Mouse (Mus musculus): ENCODE measurements around the gene 4921539E11Rik. TPM values are rescaled to one million over a fixed set of nuclear protein-coding genes. Genes with fewer than 3 reads are reported as not detected.

4921539E11Rik gene
- polyA plus RNA-seq, 1 experiment from 2014 or later, result not detected

DNA sequence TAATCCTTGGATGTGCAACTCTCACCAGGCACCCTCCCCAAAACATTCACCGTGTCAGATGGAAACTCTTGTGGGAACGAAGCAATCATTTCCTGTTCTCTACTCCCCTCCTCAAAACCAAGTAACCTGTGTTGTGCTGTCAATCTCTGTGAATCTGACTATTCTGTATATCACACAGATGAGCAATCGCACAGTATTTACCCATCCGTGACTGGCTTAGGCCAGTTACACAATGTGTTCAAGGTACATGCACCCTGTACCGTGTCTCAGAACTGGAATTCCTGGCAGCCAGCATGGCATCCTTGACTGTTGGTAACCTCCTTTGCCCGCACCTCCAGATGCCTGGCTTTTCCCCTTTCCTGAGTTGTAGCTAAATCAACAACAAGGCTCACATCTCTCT, 74.6 kb downstream of the 4921539E11Rik start:
- Histone ChIP-seq H3K4me3 (ENCODE audit: low read length) (no peak overlapping the region), H3K36me3 (ENCODE audit: control insufficient read depth, insufficient read depth, low read length) (no peaks in the 10 kb centered on the region), H3K27ac (ENCODE audit: low read depth, low read length) (no peak overlapping the region), H3K27me3 (replicated peaks; ENCODE audit: control insufficient read depth, insufficient read depth, low read length) (no peaks in the 10 kb centered on the region), H3K4me2 (ENCODE audit: low read length) (no peak overlapping the region), H3K4me1 (ENCODE audit: control insufficient read depth, insufficient read depth, low read depth, low read length) (peaks cover 13% of the 10 kb centered on the region), H3K9ac (ENCODE audit: low read depth, low read length) (no peak overlapping the region), H3K9me3 (ENCODE audit: control insufficient read depth, low read length) (no peaks in the 10 kb centered on the region)
- no peak for ATAC-seq
- WGBS, result 84% methylated on average over 6 of the region's 6 CpGs

DNA sequence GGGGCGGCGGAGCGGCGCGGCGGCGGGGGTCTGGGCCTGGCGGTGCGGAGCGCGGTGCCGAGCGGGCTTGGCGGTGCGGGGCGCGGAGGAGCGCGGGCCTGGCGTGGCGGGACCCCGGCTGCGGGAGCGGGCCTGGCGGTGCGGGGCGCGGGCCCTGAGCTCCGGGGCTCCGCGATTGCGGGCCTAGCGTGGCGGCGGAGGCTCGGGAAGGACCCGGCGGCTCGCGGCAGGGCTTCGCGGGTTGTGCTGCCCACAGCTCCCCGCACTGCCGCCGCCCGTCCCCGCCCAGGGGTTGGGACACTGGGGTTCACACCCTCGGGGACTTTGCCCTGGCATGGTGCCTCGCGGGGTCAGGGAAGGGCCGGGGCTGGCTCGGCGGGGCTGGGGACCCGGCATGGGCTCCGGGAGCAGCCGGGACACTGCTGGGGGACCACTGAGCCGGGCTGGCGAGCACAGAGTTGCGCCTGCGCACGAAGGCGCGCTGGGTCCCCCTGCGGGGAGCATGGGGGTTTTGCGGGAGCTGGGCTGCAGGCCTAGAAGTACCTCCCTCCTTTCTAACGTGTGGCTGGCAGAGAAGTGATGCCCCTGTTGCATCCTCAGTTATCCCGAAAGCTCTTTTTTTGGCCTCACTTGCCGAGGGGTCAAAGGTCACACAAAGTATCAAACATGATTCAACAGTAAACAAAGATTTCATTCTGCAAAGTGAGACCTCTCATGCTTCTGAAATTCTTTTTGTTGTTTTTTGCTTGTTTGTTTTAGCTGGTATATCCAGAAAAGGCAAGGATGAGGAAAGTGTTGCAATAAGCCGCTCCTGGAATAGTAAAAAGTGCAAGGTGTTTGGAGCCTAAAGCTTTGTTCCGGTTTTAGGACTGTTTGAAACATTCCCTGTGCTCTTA, 75.5 kb downstream of the 4921539E11Rik start, which contains the start of gene Slc35d1:
TSS of gene Slc35d1 (minus strand) at position 240 of the 896 bp plus-strand sequence.
- ATAC-seq, result peak; percentile 94
- no peaks in the 10 kb centered on the region for H3K9me3 ChIP-seq (ENCODE audit: control insufficient read depth, low read length)
- 3% methylated on average over 47 of the region's 70 CpGs for WGBS
- H3K27ac ChIP-seq (ENCODE audit: low read depth, low read length), result peak within 1 kb of the TSS; percentile 100
- peaks cover 13% of the 10 kb centered on the region for H3K4me1 ChIP-seq (ENCODE audit: control insufficient read depth, insufficient read depth, low read depth, low read length)
- peak within 1 kb of the TSS; percentile 100 for H3K9ac ChIP-seq (ENCODE audit: low read depth, low read length)
- H3K4me2 ChIP-seq (ENCODE audit: low read length), result peak within 1 kb of the TSS; percentile 65
- peak within 1 kb of the TSS; percentile 90 for H3K4me3 ChIP-seq (ENCODE audit: low read length)
- H3K36me3 ChIP-seq (ENCODE audit: control insufficient read depth, insufficient read depth, low read length), result no peaks in the 10 kb centered on the region
- H3K27me3 ChIP-seq (replicated peaks; ENCODE audit: control insufficient read depth, insufficient read depth, low read length), result no peaks in the 10 kb centered on the region

DNA sequence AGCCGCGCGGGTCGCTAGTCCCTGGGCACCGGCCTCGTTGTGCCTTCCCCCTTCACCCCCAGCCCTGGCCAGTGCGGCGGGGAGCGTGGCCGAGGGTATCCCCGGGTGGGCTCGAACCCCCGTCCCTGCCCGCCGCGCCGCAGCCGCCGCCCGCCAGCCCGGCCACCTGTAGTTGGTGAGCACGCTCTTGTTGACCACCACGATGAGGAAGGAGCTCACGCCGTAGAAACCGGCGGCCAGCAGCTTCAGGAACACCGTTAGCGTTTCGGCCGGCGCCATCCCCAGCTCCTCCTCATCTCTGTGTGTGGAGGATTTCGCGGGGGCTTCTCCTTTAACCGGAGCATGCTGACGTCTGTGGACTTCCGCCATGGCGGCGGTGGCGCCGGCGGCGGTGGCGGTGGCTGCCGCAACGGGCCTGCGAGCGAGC, 76.2 kb downstream of the 4921539E11Rik start:
- Histone ChIP-seq H3K27me3 (replicated peaks; ENCODE audit: control insufficient read depth, insufficient read depth, low read length) (no peaks in the 10 kb centered on the region), H3K36me3 (ENCODE audit: control insufficient read depth, insufficient read depth, low read length) (peaks cover 3% of the 10 kb centered on the region; the same call in 1 of the 2 replicates), H3K9me3 (ENCODE audit: control insufficient read depth, low read length) (no peaks in the 10 kb centered on the region), H3K4me1 (ENCODE audit: control insufficient read depth, insufficient read depth, low read depth, low read length) (peaks cover 13% of the 10 kb centered on the region), H3K9ac (ENCODE audit: low read depth, low read length) (peak overlapping the region; percentile 100), H3K4me2 (ENCODE audit: low read length) (peak overlapping the region; percentile 65), H3K4me3 (ENCODE audit: low read length) (peak overlapping the region; percentile 90), H3K27ac (ENCODE audit: low read depth, low read length) (peak overlapping the region; percentile 100)
- under 1% methylated on average over 45 of the region's 48 CpGs for WGBS
- ATAC-seq, result peak; percentile 78

DNA sequence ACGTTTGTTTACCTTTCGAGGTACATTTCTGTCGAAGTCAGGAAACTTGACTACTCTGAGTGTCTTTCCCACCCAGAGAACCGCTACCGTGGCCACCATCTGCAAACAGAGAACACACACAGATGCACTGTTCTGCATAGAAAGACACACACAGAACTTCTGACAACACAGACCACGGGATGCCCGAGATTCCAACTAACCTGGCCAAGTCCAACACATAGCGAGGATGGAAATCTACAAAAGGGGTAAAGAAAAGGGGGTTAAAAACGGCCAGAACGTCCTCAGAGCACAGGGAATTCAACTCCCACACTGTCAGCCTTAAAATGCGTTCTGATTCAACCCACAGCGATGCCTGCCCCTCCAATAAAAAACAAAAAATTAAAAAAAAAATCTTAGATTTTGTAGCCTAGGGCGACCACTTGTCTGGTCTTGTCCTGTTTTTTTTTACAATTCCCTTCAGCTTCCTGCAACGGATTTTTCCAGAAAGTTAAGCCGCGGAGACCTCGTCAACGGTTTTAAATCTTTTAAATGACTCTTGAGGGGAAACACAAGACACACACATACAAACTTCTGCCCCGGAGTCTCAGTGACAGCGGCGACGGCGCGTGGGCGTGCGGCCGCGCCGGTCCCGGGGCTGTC, 76.7 kb downstream of the 4921539E11Rik start:
- no peaks in the 10 kb centered on the region for H3K9me3 ChIP-seq (ENCODE audit: control insufficient read depth, low read length)
- H3K36me3 ChIP-seq (ENCODE audit: control insufficient read depth, insufficient read depth, low read length), result peaks cover 3% of the 10 kb centered on the region; the same call in 1 of the 2 replicates
- H3K27me3 ChIP-seq (replicated peaks; ENCODE audit: control insufficient read depth, insufficient read depth, low read length), result no peaks in the 10 kb centered on the region
- peak overlapping the region; percentile 90 for H3K4me3 ChIP-seq (ENCODE audit: low read length)
- whole genome bisulfite sequencing, result 4% methylated on average over 30 of the region's 30 CpGs
- H3K9ac ChIP-seq (ENCODE audit: low read depth, low read length), result peak overlapping the region; percentile 100
- H3K27ac ChIP-seq (ENCODE audit: low read depth, low read length), result peak overlapping the region; percentile 100
- peaks cover 13% of the 10 kb centered on the region for H3K4me1 ChIP-seq (ENCODE audit: control insufficient read depth, insufficient read depth, low read depth, low read length)
- no peak for ATAC-seq
- peak overlapping the region; percentile 65 for H3K4me2 ChIP-seq (ENCODE audit: low read length)

DNA sequence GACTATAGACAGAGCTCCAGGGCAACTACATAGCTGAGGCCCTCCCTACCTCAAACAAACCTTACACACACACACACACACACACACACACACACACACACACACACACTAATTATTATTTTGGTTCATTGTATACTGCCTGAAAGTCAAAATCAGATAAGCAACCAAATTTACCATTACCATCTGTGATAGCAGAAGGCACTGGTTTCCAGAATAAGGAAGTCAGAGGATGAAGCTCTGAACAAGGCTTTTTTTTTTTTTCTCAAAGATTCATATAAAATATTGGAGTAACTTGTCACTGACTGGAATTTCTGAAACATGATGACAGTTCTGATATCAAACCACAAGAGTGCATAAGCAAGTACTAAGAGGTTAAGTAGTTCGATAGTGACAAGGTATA, 82.1 kb downstream of the 4921539E11Rik start:
- 86% methylated on average over 1 of the region's 1 CpGs for WGBS
- Histone ChIP-seq H3K27ac (ENCODE audit: low read depth, low read length) (no peak overlapping the region), H3K4me1 (ENCODE audit: control insufficient read depth, insufficient read depth, low read depth, low read length) (peaks cover 7% of the 10 kb centered on the region), H3K27me3 (replicated peaks; ENCODE audit: control insufficient read depth, insufficient read depth, low read length) (no peaks in the 10 kb centered on the region), H3K4me3 (ENCODE audit: low read length) (no peak overlapping the region), H3K36me3 (ENCODE audit: control insufficient read depth, insufficient read depth, low read length) (peaks cover 16% of the 10 kb centered on the region), H3K4me2 (ENCODE audit: low read length) (no peak overlapping the region), H3K9me3 (ENCODE audit: control insufficient read depth, low read length) (no peaks in the 10 kb centered on the region), H3K9ac (ENCODE audit: low read depth, low read length) (no peak overlapping the region)
- no peak for ATAC-seq

DNA sequence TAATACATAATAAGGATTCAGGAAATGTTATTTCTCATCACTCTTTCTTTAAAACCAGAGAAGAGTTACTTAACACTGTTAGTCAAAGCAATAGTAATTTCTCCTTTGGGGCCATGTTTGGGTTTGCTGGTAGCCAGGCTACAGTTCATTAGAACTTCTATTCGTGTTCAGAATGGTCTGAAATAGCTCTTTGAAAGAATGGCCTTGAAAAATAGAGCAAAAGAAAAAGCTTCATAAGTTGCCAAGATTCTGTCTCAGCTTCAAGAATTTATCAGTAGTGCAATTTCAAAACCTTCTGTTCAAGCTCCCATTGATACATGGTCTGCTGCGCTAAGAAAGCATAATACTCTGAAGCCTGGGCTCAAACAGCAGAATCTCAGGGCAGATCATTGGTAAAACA, 87.0 kb downstream of the 4921539E11Rik start:
- ATAC-seq, result no peak
- no peak overlapping the region for H3K9ac ChIP-seq (ENCODE audit: low read depth, low read length)
- no peaks in the 10 kb centered on the region for H3K27me3 ChIP-seq (replicated peaks; ENCODE audit: control insufficient read depth, insufficient read depth, low read length)
- no peaks in the 10 kb centered on the region for H3K4me1 ChIP-seq (ENCODE audit: control insufficient read depth, insufficient read depth, low read depth, low read length)
- 62% methylated on average over 2 of the region's 2 CpGs for WGBS
- H3K9me3 ChIP-seq (ENCODE audit: control insufficient read depth, low read length), result no peaks in the 10 kb centered on the region
- H3K4me2 ChIP-seq (ENCODE audit: low read length), result no peak overlapping the region
- H3K36me3 ChIP-seq (ENCODE audit: control insufficient read depth, insufficient read depth, low read length), result peaks cover 20% of the 10 kb centered on the region
- H3K4me3 ChIP-seq (ENCODE audit: low read length), result no peak overlapping the region
- H3K27ac ChIP-seq (ENCODE audit: low read depth, low read length), result no peak overlapping the region

DNA sequence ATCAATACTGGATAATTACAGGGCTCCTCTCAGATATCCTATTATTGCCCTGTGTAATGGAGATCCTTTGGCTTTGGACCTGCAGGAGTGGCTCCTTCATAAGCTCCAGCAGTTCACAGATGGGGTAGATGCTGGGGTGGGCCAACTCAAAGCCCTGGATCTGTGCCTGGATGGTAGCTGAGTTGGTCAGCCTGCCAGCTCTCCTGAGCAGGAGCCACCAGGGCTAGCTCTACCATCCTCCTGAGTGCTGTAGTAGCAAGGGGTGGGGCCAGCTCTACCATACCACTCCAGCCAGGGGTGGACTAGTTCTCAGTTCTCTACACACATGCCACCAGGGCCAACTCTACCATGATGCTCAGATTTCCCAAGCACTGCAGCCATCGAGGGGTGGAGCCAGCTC, 90.6 kb downstream of the 4921539E11Rik start:
- no peak; the same call in 1 of the 2 replicates for ATAC-seq
- H3K27me3 ChIP-seq (replicated peaks; ENCODE audit: control insufficient read depth, insufficient read depth, low read length), result no peaks in the 10 kb centered on the region
- peaks cover 9% of the 10 kb centered on the region; the same call in 1 of the 2 replicates for H3K36me3 ChIP-seq (ENCODE audit: control insufficient read depth, insufficient read depth, low read length)
- no peaks in the 10 kb centered on the region for H3K9me3 ChIP-seq (ENCODE audit: control insufficient read depth, low read length)
- WGBS, result 100% methylated on average over 1 of the region's 1 CpGs
- H3K4me2 ChIP-seq (ENCODE audit: low read length), result no peak overlapping the region
- no peak overlapping the region for H3K27ac ChIP-seq (ENCODE audit: low read depth, low read length)
- no peak overlapping the region for H3K4me3 ChIP-seq (ENCODE audit: low read length)
- H3K9ac ChIP-seq (ENCODE audit: low read depth, low read length), result no peak overlapping the region
- H3K4me1 ChIP-seq (ENCODE audit: control insufficient read depth, insufficient read depth, low read depth, low read length), result no peaks in the 10 kb centered on the region

DNA sequence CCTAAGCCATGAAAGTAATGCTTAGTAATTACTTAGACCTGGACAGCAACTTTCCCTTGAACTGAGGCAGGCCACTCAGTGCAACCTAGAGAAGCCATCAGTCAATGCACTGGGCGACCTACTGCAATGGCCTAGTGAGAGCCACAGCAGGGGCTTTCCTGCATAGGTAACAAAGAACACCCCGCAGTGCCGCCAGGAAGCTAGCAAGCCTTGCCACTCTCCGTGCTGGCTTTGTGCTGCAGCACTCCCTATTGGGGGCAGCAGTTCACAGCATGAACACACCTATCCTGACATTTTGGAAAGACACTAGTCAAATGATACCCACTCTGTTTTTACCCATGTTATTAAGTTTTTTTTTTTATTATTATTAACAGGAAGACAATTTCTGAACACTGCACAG, 91.6 kb downstream of the 4921539E11Rik start:
- Histone ChIP-seq H3K36me3 (ENCODE audit: control insufficient read depth, insufficient read depth, low read length) (peaks cover 9% of the 10 kb centered on the region; the same call in 1 of the 2 replicates), H3K27ac (ENCODE audit: low read depth, low read length) (no peak overlapping the region), H3K4me3 (ENCODE audit: low read length) (no peak overlapping the region), H3K4me1 (ENCODE audit: control insufficient read depth, insufficient read depth, low read depth, low read length) (no peaks in the 10 kb centered on the region), H3K9me3 (ENCODE audit: control insufficient read depth, low read length) (no peaks in the 10 kb centered on the region), H3K9ac (ENCODE audit: low read depth, low read length) (no peak overlapping the region), H3K4me2 (ENCODE audit: low read length) (no peak overlapping the region), H3K27me3 (replicated peaks; ENCODE audit: control insufficient read depth, insufficient read depth, low read length) (no peaks in the 10 kb centered on the region)
- 49% methylated on average over 4 of the region's 4 CpGs for WGBS
- no peak for ATAC-seq

DNA sequence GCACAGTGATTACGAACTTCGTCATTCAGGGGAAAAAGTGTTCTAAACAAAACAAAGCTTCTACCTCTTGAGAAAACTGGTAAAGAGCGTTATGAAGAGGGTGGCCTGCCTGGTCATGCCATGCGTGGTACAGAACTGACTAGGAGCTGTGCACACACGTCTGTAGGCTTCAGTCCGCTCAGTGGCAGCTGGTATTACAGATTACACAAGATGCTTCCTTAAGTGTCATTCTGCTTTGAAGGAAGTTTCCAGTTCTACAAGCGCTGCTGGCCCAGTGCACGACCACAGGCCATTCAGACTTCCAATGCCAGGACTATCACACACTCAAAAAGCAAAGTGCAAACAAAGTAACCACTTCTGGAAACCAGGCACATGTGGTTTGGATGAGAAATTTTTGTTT, 93.3 kb downstream of the 4921539E11Rik start:
- Histone ChIP-seq H3K9ac (ENCODE audit: low read depth, low read length) (no peak overlapping the region), H3K27me3 (replicated peaks; ENCODE audit: control insufficient read depth, insufficient read depth, low read length) (no peaks in the 10 kb centered on the region), H3K9me3 (ENCODE audit: control insufficient read depth, low read length) (no peaks in the 10 kb centered on the region), H3K4me3 (ENCODE audit: low read length) (no peak overlapping the region), H3K4me1 (ENCODE audit: control insufficient read depth, insufficient read depth, low read depth, low read length) (no peaks in the 10 kb centered on the region), H3K27ac (ENCODE audit: low read depth, low read length) (no peak overlapping the region), H3K36me3 (ENCODE audit: control insufficient read depth, insufficient read depth, low read length) (0 out of 2 replicates have a peak, but pooled peaks cover 9% of the 10 kb centered on the region), H3K4me2 (ENCODE audit: low read length) (no peak overlapping the region)
- WGBS, result 88% methylated on average over 8 of the region's 8 CpGs
- no peak for ATAC-seq

Data from hindbrain, embryonic 16.5 days (tissue).